Mouse (Mus musculus): ENCODE data around the gene Dnlz. TPM values are rescaled to one million over a fixed set of nuclear protein-coding genes. Genes with fewer than 3 reads are reported as not detected.

Dnlz gene
- total and polyA plus RNA-seq, 2 experiments: 10.7 to 16.4 TPM

GRCm38 (mm10) chr2:26300161-26300807 is 51.6 kb downstream of the Dnlz start:
- H3K27me3 ChIP-seq (ENCODE audit: control insufficient read depth, insufficient read depth, low read length): no peaks in the 10 kb centered on the region
- DNase-seq (ENCODE audit: extremely low read depth, low read depth, low spot score): no peak
- TF ChIP-seq CTCF (IDR thresholded peaks at IDR 0.05; ENCODE audit: low read depth, low read length): no peak
- WGBS: 41% methylated on average over 5 of the region's 5 CpGs
- no peaks in the 10 kb centered on the region for H3K79me2 ChIP-seq (ENCODE audit: control insufficient read depth, insufficient read depth, low read length)
- H3K4me3 ChIP-seq (ENCODE audit: insufficient read depth, low read depth, low read length): no peak overlapping the region
- no peak overlapping the region for H3K9ac ChIP-seq (ENCODE audit: low read depth, low read length)
- H3K36me3 ChIP-seq (ENCODE audit: control insufficient read depth, insufficient read depth, low read length): no peaks in the 10 kb centered on the region
- H3K27ac ChIP-seq (replicated peaks; ENCODE audit: insufficient read depth, low read depth, low read length): no peak overlapping the region
- no peaks in the 10 kb centered on the region for H3K4me1 ChIP-seq (ENCODE audit: control insufficient read depth, insufficient read depth, low read length)

DNA sequence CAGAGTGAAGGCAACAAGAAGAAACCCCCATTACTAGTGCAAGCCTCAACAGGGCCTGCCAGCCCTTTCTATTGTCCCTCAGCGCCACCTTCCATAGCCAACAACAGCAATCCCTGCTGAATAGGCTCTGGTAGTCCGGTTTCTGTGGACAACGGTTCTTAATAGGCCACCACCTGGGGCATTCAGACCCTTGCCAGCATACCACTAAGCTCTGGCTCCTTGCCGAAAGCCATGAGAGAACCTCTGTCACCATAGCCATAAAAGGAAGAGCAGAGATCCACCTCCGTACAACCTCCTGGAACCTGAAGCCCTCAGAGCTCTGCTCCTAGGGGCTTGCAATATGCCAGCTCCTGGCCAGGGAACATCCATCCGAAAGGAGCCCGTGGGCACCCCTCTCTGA is 52.6 kb downstream of the Dnlz start:
- no peak overlapping the region for H3K4me3 ChIP-seq (ENCODE audit: insufficient read depth, low read depth, low read length)
- 60% methylated on average over 7 of the region's 7 CpGs for WGBS
- no peaks in the 10 kb centered on the region for H3K79me2 ChIP-seq (ENCODE audit: control insufficient read depth, insufficient read depth, low read length)
- TF ChIP-seq POLR2A (IDR thresholded peaks at IDR 0.05; ENCODE audit: extremely low read depth, insufficient read depth, low read length) (no peak), CTCF (IDR thresholded peaks at IDR 0.05; ENCODE audit: low read depth, low read length) (no peak)
- no peak overlapping the region for H3K9ac ChIP-seq (ENCODE audit: low read depth, low read length)
- H3K27me3 ChIP-seq (ENCODE audit: control insufficient read depth, insufficient read depth, low read length): no peaks in the 10 kb centered on the region
- H3K4me1 ChIP-seq (ENCODE audit: control insufficient read depth, insufficient read depth, low read length): no peaks in the 10 kb centered on the region
- H3K27ac ChIP-seq (replicated peaks; ENCODE audit: insufficient read depth, low read depth, low read length): no peak overlapping the region
- H3K36me3 ChIP-seq (ENCODE audit: control insufficient read depth, insufficient read depth, low read length): no peaks in the 10 kb centered on the region
- DNase-seq (ENCODE audit: extremely low read depth, low read depth, low spot score): no peak

GRCm38 (mm10) chr2:26298856-26299230 is 53.1 kb downstream of the Dnlz start:
- H3K36me3 ChIP-seq (ENCODE audit: control insufficient read depth, insufficient read depth, low read length): no peaks in the 10 kb centered on the region
- no peaks in the 10 kb centered on the region for H3K27me3 ChIP-seq (ENCODE audit: control insufficient read depth, insufficient read depth, low read length)
- no peaks in the 10 kb centered on the region for H3K79me2 ChIP-seq (ENCODE audit: control insufficient read depth, insufficient read depth, low read length)
- H3K4me3 ChIP-seq (ENCODE audit: insufficient read depth, low read depth, low read length): no peak overlapping the region
- H3K4me1 ChIP-seq (ENCODE audit: control insufficient read depth, insufficient read depth, low read length): no peaks in the 10 kb centered on the region
- H3K9ac ChIP-seq (ENCODE audit: low read depth, low read length): no peak overlapping the region
- WGBS: 40% methylated on average over 4 of the region's 4 CpGs
- H3K27ac ChIP-seq (replicated peaks; ENCODE audit: insufficient read depth, low read depth, low read length): no peak overlapping the region
- DNase-seq (ENCODE audit: extremely low read depth, low read depth, low spot score): no peak
- TF ChIP-seq CTCF (IDR thresholded peaks at IDR 0.05; ENCODE audit: low read depth, low read length) (no peak), POLR2A (IDR thresholded peaks at IDR 0.05; ENCODE audit: extremely low read depth, insufficient read depth, low read length) (no peak)

- H3K4me3 ChIP-seq (ENCODE audit: insufficient read depth, low read depth, low read length): no peak overlapping the region
- H3K79me2 ChIP-seq (ENCODE audit: control insufficient read depth, insufficient read depth, low read length): no peaks in the 10 kb centered on the region
- no peaks in the 10 kb centered on the region for H3K27me3 ChIP-seq (ENCODE audit: control insufficient read depth, insufficient read depth, low read length)
- TF ChIP-seq POLR2A (IDR thresholded peaks at IDR 0.05; ENCODE audit: extremely low read depth, insufficient read depth, low read length) (no peak), CTCF (IDR thresholded peaks at IDR 0.05; ENCODE audit: low read depth, low read length) (no peak)
- 19% methylated on average over 10 of the region's 10 CpGs for WGBS
- DNase-seq (ENCODE audit: extremely low read depth, low read depth, low spot score): no peak
- H3K4me1 ChIP-seq (ENCODE audit: control insufficient read depth, insufficient read depth, low read length): no peaks in the 10 kb centered on the region
- no peak overlapping the region for H3K27ac ChIP-seq (replicated peaks; ENCODE audit: insufficient read depth, low read depth, low read length)
- no peaks in the 10 kb centered on the region for H3K36me3 ChIP-seq (ENCODE audit: control insufficient read depth, insufficient read depth, low read length)
- H3K9ac ChIP-seq (ENCODE audit: low read depth, low read length): no peak overlapping the region
Measured at GRCm38 (mm10) chr2:26298208-26298855, 53.6 kb downstream of the Dnlz start.

Other genes with a start within 250 kb of the Dnlz start
- gene Nacc2, start 228.9 kb downstream of the Dnlz start, total RNA-seq (2014; rRNA removed): 6.0 and 10.5 TPM in 2 replicates
- gene Nacc2, start 228.9 kb downstream of the Dnlz start, polyA plus RNA-seq (2012; rRNA removed): 22.2 and 22.6 TPM in 2 replicates
- gene Lhx3, start 143.8 kb downstream of the Dnlz start, total RNA-seq (2014; rRNA removed): not detected in 2 replicates
- not detected in 2 replicates for gene Lhx3, start 143.8 kb downstream of the Dnlz start, polyA plus RNA-seq (2012; rRNA removed)
- gene Qsox2, start 114.6 kb downstream of the Dnlz start, total RNA-seq (2014; rRNA removed): 4.1 and 4.2 TPM in 2 replicates
- gene Qsox2, start 114.6 kb downstream of the Dnlz start, polyA plus RNA-seq (2012; rRNA removed): 4.4 and 4.9 TPM in 2 replicates
- gene Ccdc187, start 57.6 kb downstream of the Dnlz start, total RNA-seq (2014; rRNA removed): under 0.01 TPM in 1 of 2 replicates, not detected in the other
- 0.04 TPM in 1 of 2 replicates, not detected in the other for gene Ccdc187, start 57.6 kb downstream of the Dnlz start, polyA plus RNA-seq (2012; rRNA removed)
- 0.74 and 1.6 TPM in 2 replicates for gene Gpsm1, start 36.6 kb downstream of the Dnlz start, total RNA-seq (2014; rRNA removed)
- 1.9 and 2.1 TPM in 2 replicates for gene Gpsm1, start 36.6 kb downstream of the Dnlz start, polyA plus RNA-seq (2012; rRNA removed)
- gene Card9, start 8.8 kb upstream of the Dnlz start, total RNA-seq (2014; rRNA removed): 0.81 and 0.92 TPM in 2 replicates
- gene Card9, start 8.8 kb upstream of the Dnlz start, polyA plus RNA-seq (2012; rRNA removed): 0.40 and 0.84 TPM in 2 replicates
- 6.4 and 7.5 TPM in 2 replicates for gene Snapc4, start 28.5 kb upstream of the Dnlz start, total RNA-seq (2014; rRNA removed)
- gene Snapc4, start 28.5 kb upstream of the Dnlz start, polyA plus RNA-seq (2012; rRNA removed): 9.1 and 14.3 TPM in 2 replicates
- gene Entr1, start 37.2 kb upstream of the Dnlz start, total RNA-seq (2014; rRNA removed): 31.5 and 32.8 TPM in 2 replicates
- 41.0 and 45.0 TPM in 2 replicates for gene Entr1, start 37.2 kb upstream of the Dnlz start, polyA plus RNA-seq (2012; rRNA removed)
- gene Pmpca, start 37.2 kb upstream of the Dnlz start, total RNA-seq (2014; rRNA removed): 38.2 and 40.8 TPM in 2 replicates
- 35.7 and 52.0 TPM in 2 replicates for gene Pmpca, start 37.2 kb upstream of the Dnlz start, polyA plus RNA-seq (2012; rRNA removed)
- 2.4 and 4.4 TPM in 2 replicates for gene Inpp5e, start 57.1 kb upstream of the Dnlz start, total RNA-seq (2014; rRNA removed)
- gene Inpp5e, start 57.1 kb upstream of the Dnlz start, polyA plus RNA-seq (2012; rRNA removed): 7.1 and 8.7 TPM in 2 replicates
- 44.5 and 53.2 TPM in 2 replicates for gene Sec16a, start 93.1 kb upstream of the Dnlz start, total RNA-seq (2014; rRNA removed)
- 70.5 and 78.2 TPM in 2 replicates for gene Sec16a, start 93.1 kb upstream of the Dnlz start, polyA plus RNA-seq (2012; rRNA removed)
- 6.2 and 13.8 TPM in 2 replicates for gene Notch1, start 164.6 kb upstream of the Dnlz start, total RNA-seq (2014; rRNA removed)
- gene Notch1, start 164.6 kb upstream of the Dnlz start, polyA plus RNA-seq (2012; rRNA removed): 9.1 and 9.7 TPM in 2 replicates
- gene Egfl7, start 227.9 kb upstream of the Dnlz start, total RNA-seq (2014; rRNA removed): 58.6 and 67.0 TPM in 2 replicates
- 60.7 and 90.0 TPM in 2 replicates for gene Egfl7, start 227.9 kb upstream of the Dnlz start, polyA plus RNA-seq (2012; rRNA removed)
- gene Gm20532, start 234.5 kb upstream of the Dnlz start, total RNA-seq (2014; rRNA removed): not detected in 2 replicates
- not detected in 2 replicates for gene Gm20532, start 234.5 kb upstream of the Dnlz start, polyA plus RNA-seq (2012; rRNA removed)